Mouse (Mus musculus) liver, embryonic 14 days (tissue): ENCODE data around the gene Blvra. TPM values are rescaled to one million over a fixed set of nuclear protein-coding genes. Genes with fewer than 3 reads are reported as not detected.

Experiments
- polyA plus RNA-seq: library from polyadenylated mRNA; depleted of rRNA; stranded (reverse); fragments of >200 nt; gene quantifications from 2 replicates; pipeline ENCODE4 v1.2.3, GENCODE M21; 2012; rRNA removed

Blvra gene
- polyA plus RNA-seq, result 25.1 and 30.3 TPM in 2 replicates

DNA sequence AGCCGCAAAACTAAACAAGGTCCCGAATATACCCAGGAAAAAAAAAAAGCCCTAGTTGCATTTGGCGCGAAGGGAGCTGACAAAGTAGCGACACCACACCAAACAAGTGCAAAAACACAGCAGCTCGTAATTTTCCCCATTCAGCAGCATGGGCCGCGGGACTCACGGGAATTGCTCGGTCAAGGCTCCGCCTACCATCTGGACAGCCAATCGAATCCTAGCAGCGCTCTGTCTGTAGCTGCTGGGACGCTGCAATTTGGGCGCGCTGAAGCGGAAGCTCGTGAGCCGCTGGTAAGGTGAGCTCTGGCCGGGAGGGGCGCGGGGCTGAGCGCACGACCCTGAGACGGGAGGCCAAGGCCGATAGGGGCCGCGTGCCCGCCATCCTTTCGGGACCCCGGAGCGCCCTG lies at the start of gene Blvra:
Gene Blvra (plus strand): TSS at position 231 of the 407 bp plus-strand sequence.

DNA sequence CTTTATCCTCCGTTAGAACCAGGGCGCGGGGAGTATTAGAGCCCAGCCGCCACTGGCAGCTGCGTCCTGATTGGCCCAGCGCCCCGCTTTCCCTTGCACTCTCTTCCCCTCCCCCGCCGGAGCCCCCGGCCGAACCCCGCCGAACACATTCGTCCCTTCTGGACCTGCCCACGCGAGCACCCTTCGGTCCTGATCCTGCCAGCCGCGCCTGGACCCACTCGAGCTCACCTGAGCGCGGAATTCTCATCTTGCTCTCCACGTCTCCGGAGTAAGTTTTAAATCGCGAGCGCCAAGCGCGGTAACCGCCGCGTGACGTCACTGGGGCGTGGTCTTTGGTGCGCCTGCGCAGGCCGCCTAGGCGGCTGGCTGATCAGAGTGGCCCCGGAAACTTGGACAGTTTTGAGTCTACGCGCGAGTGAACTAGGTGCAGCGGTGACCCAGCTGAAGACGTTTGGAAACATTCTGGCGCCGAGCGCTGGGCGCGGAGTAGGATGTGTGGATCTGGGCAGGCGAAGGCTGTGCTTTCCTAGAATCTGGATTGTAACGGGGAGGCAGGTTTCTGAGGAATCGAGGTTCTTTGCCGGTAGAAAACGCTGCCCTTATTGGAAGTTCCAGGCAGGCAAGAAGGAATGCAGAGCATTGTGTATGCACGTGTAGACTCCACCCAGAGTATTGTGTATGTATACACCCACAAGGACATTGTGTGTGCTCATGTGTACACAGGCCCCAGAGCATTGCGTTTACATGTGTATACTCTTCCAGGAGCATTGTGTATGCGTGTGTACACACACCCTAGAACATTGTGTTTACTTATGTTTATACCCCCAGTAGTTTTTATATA lies 63.4 kb downstream of the Blvra start, which contains the start of gene Ncaph:
Gene Ncaph (minus strand): TSS at position 334 of the 841 bp plus-strand sequence.

GRCm38 (mm10) chr2:127143158-127144063 lies 72.9 kb downstream of the Blvra start, which contains the start of gene Itpripl1:
Gene Itpripl1, minus strand, starts transcription at chr2:127143442.

Other genes starting within 250 kb of the Blvra start
- 15.9 and 18.0 TPM in 2 replicates for gene Trpm7, start 194.4 kb upstream of the Blvra start, polyA plus RNA-seq
- gene Sppl2a, start 137.4 kb upstream of the Blvra start, polyA plus RNA-seq, result 9.6 and 12.7 TPM in 2 replicates
- gene Ap4e1, start 61.9 kb upstream of the Blvra start, polyA plus RNA-seq, result 2.6 and 3.4 TPM in 2 replicates
- gene Ncaph, start 63.3 kb downstream of the Blvra start, polyA plus RNA-seq, result 33.9 and 36.4 TPM in 2 replicates
- 7.3 and 8.9 TPM in 2 replicates for gene Itpripl1, start 72.8 kb downstream of the Blvra start, polyA plus RNA-seq
- gene 1810024B03Rik, start 137.6 kb downstream of the Blvra start, polyA plus RNA-seq, result 0.65 and 0.66 TPM in 2 replicates
- 27.0 and 27.9 TPM in 2 replicates for gene Snrnp200, start 137.7 kb downstream of the Blvra start, polyA plus RNA-seq
- 25.7 and 27.0 TPM in 2 replicates for gene Ciao1, start 177.2 kb downstream of the Blvra start, polyA plus RNA-seq
- 7.0 and 8.8 TPM in 2 replicates for gene Tmem127, start 177.2 kb downstream of the Blvra start, polyA plus RNA-seq
- 30.8 and 35.5 TPM in 2 replicates for gene Stard7, start 199.6 kb downstream of the Blvra start, polyA plus RNA-seq